Mouse (Mus musculus) limb, embryonic 15.5 days (tissue): ENCODE data around the gene Rgsl1. TPM values are rescaled to one million over a fixed set of nuclear protein-coding genes. Genes with fewer than 3 reads are reported as not detected.

Source experiments
- ATAC-seq: fragments of 200-750 bp; cut with Nextera tagmentation; 2 replicates; pipeline ENCODE4 v1.8.0; 2017; ENCODE audit warnings: low read depth, moderate TSS enrichment; ENCODE audit not compliant: insufficient number of reproducible peaks, low FRiP score, low TSS enrichment
- H3K27ac ChIP-seq: fragments of 300-500 bp; sonication (generic); 2 replicates; pipeline ENCODE4 v1.5.1; 2015; ENCODE audit warnings: moderate library complexity, mild to moderate bottlenecking, inconsistent platforms
- H3K27me3 ChIP-seq: fragments of 300-500 bp; sonication (generic); 2 replicates; pipeline ENCODE4 v1.6.1; 2015; ENCODE audit warnings: inconsistent platforms
- H3K36me3 ChIP-seq: fragments of 300-500 bp; sonication (generic); 2 replicates; pipeline ENCODE4 v1.6.1; 2015; ENCODE audit warnings: inconsistent platforms
- H3K4me1 ChIP-seq: fragments of 300-500 bp; sonication (generic); 2 replicates; pipeline ENCODE4 v1.6.1; 2015; ENCODE audit warnings: inconsistent platforms
- H3K4me2 ChIP-seq: fragments of 300-500 bp; sonication (generic); 2 replicates; pipeline ENCODE4 v1.6.1; 2015; ENCODE audit warnings: mild to moderate bottlenecking, inconsistent platforms
- H3K4me3 ChIP-seq: fragments of 300-500 bp; sonication (generic); 2 replicates; pipeline ENCODE4 v1.5.1; 2015; ENCODE audit warnings: mild to moderate bottlenecking, inconsistent platforms
- H3K9ac ChIP-seq: fragments of 300-500 bp; sonication (generic); 2 replicates; pipeline ENCODE4 v1.6.1; 2015; ENCODE audit warnings: inconsistent platforms
- H3K9me3 ChIP-seq: fragments of 300-500 bp; sonication (generic); 2 replicates; pipeline ENCODE4 v1.6.1; 2016; ENCODE audit warnings: inconsistent platforms
- WGBS: fragments of 180-500 bp; shearing (Covaris S2); methylation state at CpG from one replicate; pipeline ENCODE4 v1.1.7; 2015; 5-methylcytosine and 5-hydroxymethylcytosine counted together
- polyA plus RNA-seq: library from polyadenylated mRNA; unstranded; fragments of >200 nt; fragmentation: Nextera tagmentation; extraction: Ambion mirVana; gene quantifications from 2 replicates; pipeline ENCODE4 v1.2.1, GENCODE M21; 2015

Gene Rgsl1
- polyA plus RNA-seq, 1 experiment from 2014 or later, result 0.13 TPM

GRCm38 (mm10) chr1:153830746-153831145 lies 13.2 kb downstream of the Rgsl1 start:
- Histone ChIP-seq H3K27ac (no peak overlapping the region), H3K4me1 (no peaks in the 10 kb centered on the region), H3K4me3 (no peak overlapping the region), H3K36me3 (no peaks in the 10 kb centered on the region), H3K9ac (no peak overlapping the region), H3K4me2 (no peak overlapping the region), H3K9me3 (no peaks in the 10 kb centered on the region), H3K27me3 (no peaks in the 10 kb centered on the region)
- ATAC-seq, result no peak
- 73% methylated on average over 4 of the region's 4 CpGs for WGBS

- no peak for ATAC-seq
- Histone ChIP-seq H3K9ac (no peak overlapping the region), H3K4me3 (no peak overlapping the region), H3K36me3 (no peaks in the 10 kb centered on the region), H3K27ac (no peak overlapping the region), H3K27me3 (no peaks in the 10 kb centered on the region), H3K9me3 (no peaks in the 10 kb centered on the region), H3K4me2 (no peak overlapping the region), H3K4me1 (no peaks in the 10 kb centered on the region)
- WGBS, result 89% methylated on average over 3 of the region's 3 CpGs
Measured at GRCm38 (mm10) chr1:153820216-153820615, 23.7 kb downstream of the Rgsl1 start.

GRCm38 (mm10) chr1:153814278-153814677 lies 29.7 kb downstream of the Rgsl1 start:
- Histone ChIP-seq H3K36me3 (no peaks in the 10 kb centered on the region), H3K9ac (no peak overlapping the region), H3K4me1 (no peaks in the 10 kb centered on the region), H3K9me3 (no peaks in the 10 kb centered on the region), H3K4me2 (no peak overlapping the region), H3K4me3 (no peak overlapping the region), H3K27me3 (no peaks in the 10 kb centered on the region), H3K27ac (no peak overlapping the region)
- 50% methylated on average over 2 of the region's 2 CpGs for WGBS
- ATAC-seq, result no peak

- H3K36me3 ChIP-seq, result no peaks in the 10 kb centered on the region
- H3K27ac ChIP-seq, result no peak overlapping the region
- H3K4me3 ChIP-seq, result no peak overlapping the region
- ATAC-seq, result no peak
- H3K27me3 ChIP-seq, result no peaks in the 10 kb centered on the region
- 46% methylated on average over 13 of the region's 13 CpGs for WGBS
- no peak overlapping the region for H3K9ac ChIP-seq
- H3K4me2 ChIP-seq, result no peak overlapping the region
- H3K4me1 ChIP-seq, result no peaks in the 10 kb centered on the region
- no peaks in the 10 kb centered on the region for H3K9me3 ChIP-seq
Measured at GRCm38 (mm10) chr1:153807390-153807993, 36.5 kb downstream of the Rgsl1 start.

GRCm38 (mm10) chr1:153803530-153803929 lies 40.4 kb downstream of the Rgsl1 start:
- no peaks in the 10 kb centered on the region for H3K27me3 ChIP-seq
- no peak for ATAC-seq
- 85% methylated on average over 8 of the region's 8 CpGs for WGBS
- H3K36me3 ChIP-seq, result no peaks in the 10 kb centered on the region
- no peak overlapping the region for H3K9ac ChIP-seq
- H3K9me3 ChIP-seq, result no peaks in the 10 kb centered on the region
- H3K27ac ChIP-seq, result no peak overlapping the region
- H3K4me3 ChIP-seq, result no peak overlapping the region
- no peak overlapping the region for H3K4me2 ChIP-seq
- H3K4me1 ChIP-seq, result no peaks in the 10 kb centered on the region

GRCm38 (mm10) chr1:153802691-153803090 lies 41.3 kb downstream of the Rgsl1 start:
- Histone ChIP-seq H3K9ac (no peak overlapping the region), H3K36me3 (no peaks in the 10 kb centered on the region), H3K4me1 (no peaks in the 10 kb centered on the region), H3K27ac (no peak overlapping the region), H3K4me3 (no peak overlapping the region), H3K27me3 (no peaks in the 10 kb centered on the region), H3K9me3 (no peaks in the 10 kb centered on the region), H3K4me2 (no peak overlapping the region)
- 79% methylated on average over 7 of the region's 7 CpGs for WGBS
- no peak for ATAC-seq

GRCm38 (mm10) chr1:153794241-153794640 lies 49.7 kb downstream of the Rgsl1 start:
- Histone ChIP-seq H3K4me2 (no peak overlapping the region), H3K4me3 (no peak overlapping the region), H3K27me3 (no peaks in the 10 kb centered on the region), H3K27ac (no peak overlapping the region), H3K9me3 (no peaks in the 10 kb centered on the region), H3K9ac (no peak overlapping the region), H3K36me3 (no peaks in the 10 kb centered on the region), H3K4me1 (no peaks in the 10 kb centered on the region)
- ATAC-seq, result no peak
- whole genome bisulfite sequencing, result 69% methylated on average over 3 of the region's 3 CpGs

- Histone ChIP-seq H3K9ac (no peak overlapping the region), H3K4me2 (no peak overlapping the region), H3K27me3 (no peaks in the 10 kb centered on the region), H3K9me3 (no peaks in the 10 kb centered on the region), H3K4me1 (no peaks in the 10 kb centered on the region), H3K36me3 (no peaks in the 10 kb centered on the region), H3K27ac (no peak overlapping the region), H3K4me3 (no peak overlapping the region)
- no peak for ATAC-seq
- WGBS, result 62% methylated on average over 2 of the region's 2 CpGs
Measured at GRCm38 (mm10) chr1:153790708-153791107, 53.2 kb downstream of the Rgsl1 start.

- Histone ChIP-seq H3K27ac (no peak overlapping the region), H3K9ac (no peak overlapping the region), H3K4me2 (no peak overlapping the region), H3K4me3 (no peak overlapping the region), H3K27me3 (no peaks in the 10 kb centered on the region), H3K36me3 (no peaks in the 10 kb centered on the region), H3K9me3 (no peaks in the 10 kb centered on the region), H3K4me1 (no peaks in the 10 kb centered on the region)
- 71% methylated on average over 4 of the region's 4 CpGs for WGBS
- ATAC-seq, result no peak
Measured at GRCm38 (mm10) chr1:153785608-153786007, 58.3 kb downstream of the Rgsl1 start.

GRCm38 (mm10) chr1:153783339-153783738 lies 60.6 kb downstream of the Rgsl1 start:
- H3K4me1 ChIP-seq, result no peaks in the 10 kb centered on the region
- WGBS, result 24% methylated on average over 1 of the region's 1 CpGs
- no peak overlapping the region for H3K4me3 ChIP-seq
- no peak overlapping the region for H3K4me2 ChIP-seq
- no peaks in the 10 kb centered on the region for H3K36me3 ChIP-seq
- H3K27me3 ChIP-seq, result no peaks in the 10 kb centered on the region
- no peak overlapping the region for H3K9ac ChIP-seq
- no peaks in the 10 kb centered on the region for H3K9me3 ChIP-seq
- no peak for ATAC-seq
- no peak overlapping the region for H3K27ac ChIP-seq

- 86% methylated on average over 10 of the region's 10 CpGs for WGBS
- H3K9me3 ChIP-seq, result no peaks in the 10 kb centered on the region
- no peak overlapping the region for H3K4me2 ChIP-seq
- no peak overlapping the region for H3K9ac ChIP-seq
- H3K36me3 ChIP-seq, result no peaks in the 10 kb centered on the region
- H3K27me3 ChIP-seq, result no peaks in the 10 kb centered on the region
- no peak for ATAC-seq
- H3K4me3 ChIP-seq, result no peak overlapping the region
- H3K27ac ChIP-seq, result no peak overlapping the region
- no peaks in the 10 kb centered on the region for H3K4me1 ChIP-seq
Measured at GRCm38 (mm10) chr1:153778205-153778604, 65.7 kb downstream of the Rgsl1 start.

- Histone ChIP-seq H3K27ac (no peak overlapping the region), H3K4me2 (no peak overlapping the region), H3K4me3 (no peak overlapping the region), H3K9ac (no peak overlapping the region), H3K9me3 (no peaks in the 10 kb centered on the region), H3K4me1 (no peaks in the 10 kb centered on the region), H3K27me3 (no peaks in the 10 kb centered on the region), H3K36me3 (no peaks in the 10 kb centered on the region)
- WGBS, result 80% methylated on average over 7 of the region's 7 CpGs
- ATAC-seq, result no peak
Measured at GRCm38 (mm10) chr1:153776257-153776656, 67.7 kb downstream of the Rgsl1 start.

- Histone ChIP-seq H3K4me1 (no peaks in the 10 kb centered on the region), H3K9ac (no peak overlapping the region), H3K4me3 (no peak overlapping the region), H3K27ac (no peak overlapping the region), H3K36me3 (no peaks in the 10 kb centered on the region), H3K9me3 (no peaks in the 10 kb centered on the region), H3K27me3 (no peaks in the 10 kb centered on the region), H3K4me2 (no peak overlapping the region)
- WGBS, result 43% methylated on average over 6 of the region's 6 CpGs
- no peak for ATAC-seq
Measured at GRCm38 (mm10) chr1:153775174-153775573, 68.8 kb downstream of the Rgsl1 start.
